Mouse (Mus musculus): Measurements from ENCODE around the gene Exosc5. TPM values are rescaled to one million over a fixed set of nuclear protein-coding genes. Genes with fewer than 3 reads are reported as not detected.

Exosc5 gene
- total RNA-seq, 2 experiments from 2014 or later, result 19.5 to 20.8 TPM

GRCm38 (mm10) chr7:25636373-25636772 lies 22.6 kb upstream of the Exosc5 start:
- no peak for DNase-seq

- DNase-seq, result no peak
Measured at GRCm38 (mm10) chr7:25637099-25637498, 21.9 kb upstream of the Exosc5 start.

GRCm38 (mm10) chr7:25639754-25640153 lies 19.2 kb upstream of the Exosc5 start:
- no peak for DNase-seq

- no peak for DNase-seq
Measured at GRCm38 (mm10) chr7:25644136-25644535, 14.8 kb upstream of the Exosc5 start.

GRCm38 (mm10) chr7:25644631-25645030 lies 14.3 kb upstream of the Exosc5 start:
- DNase-seq, result no peak

- no peak for DNase-seq
Measured at GRCm38 (mm10) chr7:25645074-25645473, 13.9 kb upstream of the Exosc5 start.

- DNase-seq, result no peak
Measured at GRCm38 (mm10) chr7:25647574-25648123, 11.3 kb upstream of the Exosc5 start.

GRCm38 (mm10) chr7:25649839-25650238 lies 9.1 kb upstream of the Exosc5 start:
- no peak for DNase-seq

GRCm38 (mm10) chr7:25651281-25651680 lies 7.7 kb upstream of the Exosc5 start:
- DNase-seq, result no peak

GRCm38 (mm10) chr7:25652244-25652759 lies 6.7 kb upstream of the Exosc5 start:
- DNase-seq, result no peak

- no peak for DNase-seq
Measured at GRCm38 (mm10) chr7:25655601-25656428, 3.1 kb upstream of the Exosc5 start.

- no peak for DNase-seq
Measured at GRCm38 (mm10) chr7:25657785-25658184, 1.2 kb upstream of the Exosc5 start.

GRCm38 (mm10) chr7:25666381-25666780 lies 7.4 kb downstream of the Exosc5 start:
- no peak for DNase-seq

GRCm38 (mm10) chr7:25669158-25669557 lies 10.2 kb downstream of the Exosc5 start:
- no peak for DNase-seq

- no peak for DNase-seq
Measured at GRCm38 (mm10) chr7:25669631-25670030, 10.7 kb downstream of the Exosc5 start.

GRCm38 (mm10) chr7:25670096-25670495 lies 11.1 kb downstream of the Exosc5 start:
- no peak for DNase-seq

GRCm38 (mm10) chr7:25671686-25672085 lies 12.7 kb downstream of the Exosc5 start:
- no peak for DNase-seq

GRCm38 (mm10) chr7:25672442-25672841 lies 13.5 kb downstream of the Exosc5 start:
- no peak for DNase-seq

- DNase-seq, result no peak
Measured at GRCm38 (mm10) chr7:25674297-25674696, 15.3 kb downstream of the Exosc5 start.

GRCm38 (mm10) chr7:25674719-25675300 lies 15.8 kb downstream of the Exosc5 start, which contains the start of gene Tmem91:
TSS of gene Tmem91 (minus strand) at chr7:25675166.
- DNase-seq, result no peak

- DNase-seq, result no peak
Measured at GRCm38 (mm10) chr7:25675405-25675804, 16.4 kb downstream of the Exosc5 start.

GRCm38 (mm10) chr7:25676085-25676781 lies 17.3 kb downstream of the Exosc5 start:
- DNase-seq, result peak; percentile 59

GRCm38 (mm10) chr7:25677013-25677412 lies 18.0 kb downstream of the Exosc5 start:
- no peak for DNase-seq

All from gastrocnemius, postnatal 25 days (tissue).